Mouse (Mus musculus) large intestine, adult 2 months (tissue): Measurements from ENCODE around the gene Ppcdc. TPM values are rescaled to one million over a fixed set of nuclear protein-coding genes. Genes with fewer than 3 reads are reported as not detected.
A peak's percentile ranks its signal among the peaks of the same experiment; 100 is the strongest.
"Not testable (repeated sequence)": the region's sequence is repeated elsewhere in the genome, so short reads cannot be mapped to it uniquely, and the experiment has no call there.

Experiments
- DNase-seq: peaks from one replicate; pipeline ENCODE4 v3.0.0-alpha.2; 2012; ENCODE audit warnings: low read depth, low spot score
- WGBS: fragments of 180-500 bp; shearing (Covaris S2); methylation state at CpG from one replicate; pipeline ENCODE4 v1.1.7; 2018; 5-methylcytosine and 5-hydroxymethylcytosine counted together
- polyA plus RNA-seq: library from polyadenylated mRNA; depleted of rRNA; stranded (reverse); fragments of >200 nt; gene quantifications from 2 replicates; pipeline ENCODE4 v1.2.3, GENCODE M21; 2012

The Ppcdc gene
- polyA plus RNA-seq, 1 experiment: 24.0 TPM

- WGBS: 93% methylated on average over 3 of the region's 3 CpGs
- no peak for DNase-seq
Measured at GRCm38 (mm10) chr9:57432480-57432879, 7.4 kb downstream of the Ppcdc start.

- 70% methylated on average over 9 of the region's 9 CpGs for WGBS
- no peak for DNase-seq
Measured at GRCm38 (mm10) chr9:57431202-57431601, 8.7 kb downstream of the Ppcdc start.

GRCm38 (mm10) chr9:57428391-57428790, 11.5 kb downstream of the Ppcdc start:
- DNase-seq: no peak
- WGBS: 47% methylated on average over 4 of the region's 4 CpGs

GRCm38 (mm10) chr9:57427937-57428336, 12.0 kb downstream of the Ppcdc start:
- 45% methylated on average over 4 of the region's 4 CpGs for WGBS
- DNase-seq: no peak

GRCm38 (mm10) chr9:57427123-57427522, 12.8 kb downstream of the Ppcdc start:
- not testable (repeated sequence) for DNase-seq
- WGBS: 95% methylated on average over 4 of the region's 4 CpGs

GRCm38 (mm10) chr9:57425116-57425515, 14.8 kb downstream of the Ppcdc start:
- DNase-seq: no peak
- WGBS: 81% methylated on average over 3 of the region's 3 CpGs

DNA sequence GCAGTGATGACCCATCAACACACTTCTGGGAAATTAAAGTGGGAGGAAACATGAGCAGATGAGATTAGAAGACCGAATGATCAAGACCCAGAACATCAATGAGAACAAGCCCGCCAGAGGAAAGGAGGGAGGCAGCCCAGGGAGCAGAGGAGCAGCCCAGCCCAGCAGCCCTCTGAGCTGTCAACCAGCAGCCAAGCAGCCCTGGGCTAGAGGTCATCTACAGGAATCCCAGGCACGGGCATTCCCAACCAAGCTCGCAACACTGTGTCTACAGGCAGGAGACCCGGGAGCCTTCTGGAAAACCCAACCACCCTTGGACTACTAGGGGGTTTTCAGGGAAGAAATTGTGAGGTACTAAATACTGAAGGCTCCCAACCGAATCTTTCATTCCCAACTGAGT, 15.9 kb downstream of the Ppcdc start:
- WGBS: 77% methylated on average over 6 of the region's 6 CpGs

DNA sequence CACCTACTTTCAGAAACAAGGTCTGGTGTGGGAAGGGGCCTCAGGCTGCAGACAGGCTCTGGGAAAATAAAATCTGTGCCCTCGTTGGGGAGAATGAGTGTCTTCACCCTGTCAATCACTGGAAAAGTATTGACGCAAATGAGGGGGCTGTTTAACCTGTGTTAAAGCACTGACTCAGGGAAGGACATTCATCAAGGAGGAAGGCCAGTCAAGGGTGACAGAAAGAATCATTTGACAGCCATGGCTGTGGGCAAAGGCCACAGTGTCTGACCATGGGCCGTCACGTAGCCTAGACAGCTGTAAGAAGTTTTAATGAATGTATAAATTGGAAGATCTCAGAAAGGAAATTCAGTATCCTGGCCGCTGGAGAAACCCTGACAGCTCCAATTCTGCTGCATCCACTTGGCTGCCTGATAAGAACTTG, 18.2 kb downstream of the Ppcdc start:
- no peak for DNase-seq
- 50% methylated on average over 5 of the region's 5 CpGs for WGBS

More for the DNA sequence above, 15.9 kb downstream of the Ppcdc start:
- no peak for DNase-seq

- 9% methylated on average over 9 of the region's 9 CpGs for WGBS
- DNase-seq: peak; percentile 75
Measured at GRCm38 (mm10) chr9:57421121-57421571, 18.8 kb downstream of the Ppcdc start.

- WGBS: 14% methylated on average over 20 of the region's 20 CpGs
- DNase-seq: no peak
Measured at GRCm38 (mm10) chr9:57420321-57421120, 19.4 kb downstream of the Ppcdc start.

DNA sequence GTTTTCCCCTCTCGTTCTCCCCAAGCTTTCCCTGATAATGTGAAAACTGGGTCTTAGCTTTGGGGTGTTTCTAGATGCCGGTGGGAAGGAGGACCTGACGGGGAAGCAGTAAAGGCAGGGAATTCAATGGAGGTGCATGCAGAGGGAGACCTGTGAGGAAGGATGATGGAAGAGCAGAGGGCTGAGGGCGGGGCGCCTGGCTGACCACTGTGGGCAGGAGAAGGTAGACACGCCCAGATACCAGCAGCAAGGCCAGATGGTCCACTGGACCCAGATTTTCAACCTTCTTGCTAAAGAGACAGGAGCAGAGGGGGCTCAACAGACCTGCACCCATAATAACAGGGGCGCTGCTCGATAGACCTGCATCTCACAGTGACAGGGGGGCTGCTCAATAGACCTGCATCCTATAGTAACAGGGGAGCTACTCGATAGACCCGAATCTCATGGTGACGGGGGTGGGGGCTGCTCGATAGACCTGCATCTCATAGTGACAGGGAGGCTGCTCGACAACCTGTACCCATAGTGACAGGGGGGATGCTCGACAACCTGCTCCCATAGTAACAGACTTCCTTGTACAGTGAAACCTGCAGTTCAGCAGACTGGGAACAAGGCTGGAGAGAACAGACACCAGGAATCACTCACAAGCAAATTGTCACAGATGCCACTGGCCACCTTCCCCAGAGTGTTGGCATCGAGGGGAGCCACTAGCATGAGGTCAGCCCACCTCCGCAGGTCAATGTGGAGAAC, 20.2 kb downstream of the Ppcdc start:
- no peak for DNase-seq
- 88% methylated on average over 16 of the region's 16 CpGs for WGBS

DNA sequence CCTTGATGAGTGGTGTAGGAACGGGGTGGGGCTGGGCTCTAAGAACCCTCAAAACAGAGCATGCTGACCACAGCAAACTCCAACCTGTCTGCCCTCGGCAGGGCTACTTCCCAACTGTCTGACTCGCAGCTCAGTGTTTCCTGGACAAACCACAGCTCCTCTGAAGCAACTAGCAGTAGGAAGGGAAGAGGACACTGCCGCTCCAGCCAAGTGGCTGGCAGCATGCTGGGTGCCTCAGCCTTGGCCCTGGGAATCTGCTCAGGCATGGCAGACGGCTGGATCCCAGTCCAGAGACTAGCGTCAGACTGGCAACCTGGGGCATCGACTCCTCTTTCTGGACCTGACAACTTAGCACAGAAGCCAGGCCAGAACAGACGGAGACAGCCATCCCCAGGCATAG, 22.6 kb downstream of the Ppcdc start:
- DNase-seq: no peak
- 91% methylated on average over 8 of the region's 8 CpGs for WGBS

DNA sequence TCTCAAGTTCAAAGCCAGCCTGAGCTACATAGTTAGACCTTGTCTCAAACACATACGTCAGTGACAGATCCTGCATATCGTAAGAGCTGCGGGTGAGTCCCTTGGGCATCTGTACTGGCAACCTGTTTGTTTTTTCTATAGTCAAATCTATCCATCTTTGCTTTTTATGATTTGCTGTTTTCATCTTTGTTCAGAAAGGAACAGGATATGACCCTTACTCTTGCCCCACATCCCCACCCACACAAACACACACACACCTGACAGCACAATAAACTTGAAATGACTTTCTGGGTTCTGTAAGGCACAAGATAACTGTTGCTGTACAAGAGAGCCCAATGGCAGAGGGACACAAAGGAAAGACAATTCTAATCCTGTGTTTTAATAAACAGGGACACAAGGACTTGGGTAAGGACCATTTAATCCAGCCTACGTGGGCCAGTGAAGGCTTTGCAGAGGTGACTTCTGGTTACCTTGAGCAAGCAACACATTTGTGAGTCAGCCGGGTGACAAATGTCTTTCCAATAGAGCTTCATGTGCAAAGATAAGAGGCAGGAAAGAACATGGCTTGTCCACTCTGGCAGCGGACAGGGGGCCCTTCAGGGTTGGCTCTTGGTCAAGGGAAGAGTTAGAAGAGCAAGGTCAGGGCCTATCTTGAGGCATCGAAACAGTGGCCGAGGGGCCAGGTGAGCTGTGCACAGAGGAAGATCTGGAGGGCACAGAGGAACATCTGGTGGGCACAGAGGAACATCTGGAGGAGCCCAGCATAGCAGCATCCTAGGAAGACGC, 32.6 kb downstream of the Ppcdc start:
- WGBS: 78% methylated on average over 9 of the region's 9 CpGs
- DNase-seq: no peak

DNA sequence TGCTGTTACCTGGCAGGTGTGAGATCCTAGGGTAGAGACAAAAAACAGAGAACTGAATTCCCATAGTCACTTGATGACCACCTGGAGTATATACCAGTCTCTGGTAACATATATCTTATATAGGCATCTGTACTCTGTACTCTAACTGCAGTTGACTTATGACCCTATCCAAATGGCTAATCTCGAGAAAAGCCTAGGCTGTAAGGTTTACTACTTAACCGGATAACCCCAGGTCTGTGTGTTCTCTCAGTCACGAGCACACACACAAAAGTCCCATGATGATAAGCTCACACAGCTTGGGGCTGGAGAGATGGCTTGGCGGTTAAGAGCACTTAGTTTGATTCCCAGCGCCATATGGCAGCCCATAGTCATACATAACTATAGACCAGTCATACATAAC, 33.5 kb downstream of the Ppcdc start:
- WGBS: 73% methylated on average over 5 of the region's 5 CpGs

DNA sequence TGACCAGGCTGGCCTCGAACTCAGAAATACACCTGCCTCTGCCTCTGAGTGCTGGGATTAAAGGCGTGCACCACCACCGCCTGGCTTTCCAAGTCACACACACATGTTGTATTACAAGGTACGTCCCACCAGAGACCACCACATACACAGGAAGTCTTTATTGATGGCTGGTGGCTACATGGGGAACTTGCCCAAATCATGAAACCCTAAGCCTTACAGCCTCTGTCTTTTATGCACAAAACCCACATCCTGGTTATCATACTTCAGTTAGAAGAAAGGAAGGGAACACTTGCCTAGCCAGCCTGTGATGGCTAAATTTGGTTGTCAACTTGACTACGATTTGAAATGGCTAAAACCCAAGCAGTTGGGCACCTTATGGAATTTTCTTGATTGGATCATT, 35.9 kb downstream of the Ppcdc start:
- no peak for DNase-seq
- WGBS: 86% methylated on average over 5 of the region's 5 CpGs

More for the DNA sequence above, 33.5 kb downstream of the Ppcdc start:
- DNase-seq: no peak

DNA sequence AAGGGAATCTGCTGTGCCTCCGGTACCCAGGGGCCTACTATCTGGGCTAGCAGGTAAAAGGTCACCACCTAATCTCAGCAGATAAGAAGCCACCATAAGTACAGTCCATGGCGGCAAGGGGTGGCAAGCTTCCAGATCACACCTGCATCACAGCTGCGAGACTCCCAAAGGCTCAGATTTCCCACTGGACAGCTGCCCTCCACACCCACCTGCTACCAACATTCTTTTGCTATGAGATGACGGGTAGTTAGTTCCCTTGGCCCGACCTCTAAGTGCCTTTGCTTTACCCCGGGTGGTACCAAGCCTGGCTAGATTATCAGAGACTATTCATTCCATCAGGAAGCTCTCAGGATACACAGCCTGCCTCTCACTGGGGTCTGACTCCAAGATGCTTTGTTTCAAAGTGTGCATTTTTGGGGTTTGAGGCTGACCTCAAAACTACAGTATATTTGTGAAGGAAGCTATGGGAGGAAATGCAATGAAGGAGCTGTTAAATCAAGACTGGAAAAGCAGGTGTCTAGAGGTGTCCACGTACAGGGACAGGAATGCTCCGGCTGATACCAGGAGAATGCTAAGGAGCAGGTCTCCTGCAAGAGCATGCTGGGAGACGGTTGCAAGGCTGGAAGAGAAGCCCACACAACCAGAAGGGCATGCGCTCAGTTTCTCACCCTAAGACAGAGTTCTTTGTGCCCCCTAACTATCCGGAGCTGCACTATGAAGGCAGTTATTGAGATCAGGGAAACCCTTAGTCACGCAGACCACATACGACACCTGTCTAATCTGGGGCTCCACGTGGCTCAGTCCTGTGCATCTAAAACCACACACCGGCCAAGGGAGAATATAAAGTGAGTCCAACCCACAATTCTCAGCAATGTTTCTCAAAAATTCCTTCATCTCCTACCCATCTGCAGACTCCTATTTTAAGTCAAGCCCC, 37.3 kb downstream of the Ppcdc start:
- no peak for DNase-seq
- WGBS: 54% methylated on average over 15 of the region's 15 CpGs

DNA sequence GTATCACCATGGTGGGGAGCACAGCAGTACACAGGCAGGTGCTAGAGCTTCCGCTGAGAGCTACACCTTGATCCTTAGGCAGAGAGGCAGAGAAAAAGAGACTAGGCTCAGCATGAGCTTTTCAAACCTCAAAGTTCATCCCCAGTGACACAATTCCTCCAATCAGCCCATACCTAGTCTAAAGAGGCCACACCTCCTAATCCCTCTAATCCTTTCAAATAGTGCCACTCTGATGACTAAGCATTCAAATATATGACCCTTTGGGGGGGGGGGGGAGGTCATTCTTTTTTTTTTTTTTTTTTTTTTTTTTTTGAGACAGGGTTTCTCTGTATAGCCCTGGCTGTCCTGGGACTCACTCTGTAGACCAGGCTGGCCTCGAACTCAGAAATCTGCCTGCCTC, 41.2 kb downstream of the Ppcdc start:
- 97% methylated on average over 2 of the region's 2 CpGs for WGBS
- no peak for DNase-seq

- no peak for DNase-seq
- whole genome bisulfite sequencing: 34% methylated on average over 1 of the region's 1 CpGs
Measured at GRCm38 (mm10) chr9:57392892-57393291, 47.0 kb downstream of the Ppcdc start.

- 86% methylated on average over 3 of the region's 3 CpGs for WGBS
- DNase-seq: no peak
Measured at GRCm38 (mm10) chr9:57390869-57391268, 49.1 kb downstream of the Ppcdc start.
